Mouse (Mus musculus) R1 (cell line): Measurements from ENCODE around the gene Ndufa10.

Source experiments
- DNase-seq: peaks from one replicate; pipeline ENCODE4 v3.0.0-alpha.2; 2018; ENCODE audit warnings: low read depth, low spot score

The Ndufa10 gene

GRCm38 (mm10) chr1:92431420-92431819, 42.2 kb downstream of the Ndufa10 start:
- DNase-seq, result peak; percentile 17

- DNase-seq, result no peak
These were observed 42.7 kb downstream of the Ndufa10 start for GRCm38 (mm10) chr1:92430991-92431390.

- DNase-seq, result no peak
These were observed 48.9 kb downstream of the Ndufa10 start for GRCm38 (mm10) chr1:92424714-92425113.

- no peak for DNase-seq
These were observed 68.5 kb downstream of the Ndufa10 start for GRCm38 (mm10) chr1:92405131-92405530.

GRCm38 (mm10) chr1:92400556-92400955, 73.1 kb downstream of the Ndufa10 start:
- DNase-seq, result no peak

- no peak for DNase-seq
These were observed 75.1 kb downstream of the Ndufa10 start for GRCm38 (mm10) chr1:92398601-92399000.

GRCm38 (mm10) chr1:92397511-92398051, 76.1 kb downstream of the Ndufa10 start:
- DNase-seq, result no peak

GRCm38 (mm10) chr1:92394279-92394678, 79.4 kb downstream of the Ndufa10 start:
- DNase-seq, result no peak

GRCm38 (mm10) chr1:92393166-92393565, 80.5 kb downstream of the Ndufa10 start:
- no peak for DNase-seq
